Mouse (Mus musculus): Measurements from ENCODE around the gene Rinl. TPM values are rescaled to one million over a fixed set of nuclear protein-coding genes. Genes with fewer than 3 reads are reported as not detected.
A peak's percentile ranks its signal among the peaks of the same experiment; 100 is the strongest.

Gene Rinl
- polyA plus RNA-seq, 1 experiment = 7.1 TPM

- H3K27me3 ChIP-seq (ENCODE audit: control insufficient read depth, insufficient read depth, low read length) = peaks cover 6% of the 10 kb centered on the region
- H3K27ac ChIP-seq (ENCODE audit: insufficient read depth, low read depth, low read length) = no peak within 1 kb of the TSS
- peaks cover 30% of the 10 kb centered on the region for H3K36me3 ChIP-seq (ENCODE audit: control insufficient read depth, insufficient read depth, low read length)
- TF ChIP-seq POLR2A (IDR thresholded peaks at IDR 0.05; ENCODE audit: low read depth, low read length) (no peak), CTCF (IDR thresholded peaks at IDR 0.05; ENCODE audit: extremely low read depth, insufficient read length, insufficient replicate concordance, low read depth, low read length) (no peak)
- 1% methylated on average over 17 of the region's 17 CpGs for WGBS
- no peaks in the 10 kb centered on the region for H3K4me1 ChIP-seq (ENCODE audit: control insufficient read depth, insufficient read depth, insufficient read length, low read length)
- H3K4me3 ChIP-seq (ENCODE audit: low read depth, low read length) = no peak within 1 kb of the TSS
These were observed 32.7 kb upstream of the Rinl start, which contains the start of gene Ccer2 for GRCm38 (mm10) chr7:28756079-28756478. Gene Ccer2 (plus strand): TSS chr7:28756174.

DNA sequence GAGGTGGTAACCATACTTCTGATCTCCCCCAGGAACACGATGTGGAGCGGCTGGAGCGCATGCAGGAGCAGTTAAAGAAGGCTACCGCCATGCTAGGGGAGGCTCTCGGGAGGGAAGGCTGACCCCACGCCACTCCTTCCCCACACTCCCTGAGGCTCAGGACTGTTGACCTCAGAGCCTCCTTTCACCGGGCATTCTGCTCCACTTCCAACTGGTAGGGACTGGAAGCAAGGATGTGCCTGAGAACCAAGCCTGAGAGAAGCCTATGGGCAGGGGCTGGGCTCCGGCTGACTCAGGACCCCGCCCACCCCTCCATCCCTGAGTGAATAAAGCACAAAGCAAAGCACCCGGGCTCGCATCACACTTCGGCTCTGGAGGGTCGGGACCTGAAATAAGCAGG, 30.1 kb upstream of the Rinl start:
- 86% methylated on average over 13 of the region's 13 CpGs for WGBS

DNA sequence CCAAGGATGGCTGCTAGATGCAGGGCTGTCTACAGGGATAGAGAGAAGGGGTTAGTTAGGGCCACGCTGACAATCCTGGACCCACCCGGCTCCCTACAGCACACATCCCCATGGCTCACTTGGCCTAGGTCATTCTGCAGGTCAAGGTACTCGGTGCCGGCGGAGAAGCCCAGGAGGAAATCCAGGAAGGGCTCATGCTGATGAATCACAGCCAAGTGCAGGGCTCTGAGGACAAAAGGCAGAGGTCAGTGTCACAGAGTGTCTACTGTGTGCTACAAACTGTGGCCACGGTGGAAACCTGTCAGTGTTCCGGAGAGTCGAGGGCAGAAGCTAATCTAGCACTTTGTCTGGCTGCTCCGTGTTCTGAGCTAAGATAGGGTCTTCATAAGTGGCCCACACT, 26.9 kb upstream of the Rinl start:
- H3K36me3 ChIP-seq (ENCODE audit: control insufficient read depth, insufficient read depth, low read length) = peaks cover 43% of the 10 kb centered on the region
- 76% methylated on average over 9 of the region's 9 CpGs for WGBS
- no peak overlapping the region for H3K27ac ChIP-seq (ENCODE audit: insufficient read depth, low read depth, low read length)
- no peaks in the 10 kb centered on the region for H3K27me3 ChIP-seq (ENCODE audit: control insufficient read depth, insufficient read depth, low read length)
- no peak for TF ChIP-seq CTCF (IDR thresholded peaks at IDR 0.05; ENCODE audit: extremely low read depth, insufficient read length, insufficient replicate concordance, low read depth, low read length)
- TF ChIP-seq POLR2A (IDR thresholded peaks at IDR 0.05; ENCODE audit: low read depth, low read length) = no peak
- peaks cover 12% of the 10 kb centered on the region for H3K4me1 ChIP-seq (ENCODE audit: control insufficient read depth, insufficient read depth, insufficient read length, low read length)
- no peak overlapping the region for H3K4me3 ChIP-seq (ENCODE audit: low read depth, low read length)

More for the DNA sequence above, 30.1 kb upstream of the Rinl start:
- Histone ChIP-seq H3K36me3 (ENCODE audit: control insufficient read depth, insufficient read depth, low read length) (peaks cover 43% of the 10 kb centered on the region), H3K4me3 (ENCODE audit: low read depth, low read length) (no peak overlapping the region), H3K27me3 (ENCODE audit: control insufficient read depth, insufficient read depth, low read length) (peaks cover 6% of the 10 kb centered on the region), H3K27ac (ENCODE audit: insufficient read depth, low read depth, low read length) (no peak overlapping the region), H3K4me1 (ENCODE audit: control insufficient read depth, insufficient read depth, insufficient read length, low read length) (peaks cover 2% of the 10 kb centered on the region)
- TF ChIP-seq CTCF (IDR thresholded peaks at IDR 0.05; ENCODE audit: extremely low read depth, insufficient read length, insufficient replicate concordance, low read depth, low read length) = no peak
- no peak for TF ChIP-seq POLR2A (IDR thresholded peaks at IDR 0.05; ENCODE audit: low read depth, low read length)

GRCm38 (mm10) chr7:28765211-28765610, 23.6 kb upstream of the Rinl start:
- Histone ChIP-seq H3K27me3 (ENCODE audit: control insufficient read depth, insufficient read depth, low read length) (no peaks in the 10 kb centered on the region), H3K4me1 (ENCODE audit: control insufficient read depth, insufficient read depth, insufficient read length, low read length) (peaks cover 19% of the 10 kb centered on the region), H3K36me3 (ENCODE audit: control insufficient read depth, insufficient read depth, low read length) (peaks cover 24% of the 10 kb centered on the region), H3K27ac (ENCODE audit: insufficient read depth, low read depth, low read length) (no peak overlapping the region), H3K4me3 (ENCODE audit: low read depth, low read length) (peak overlapping the region; percentile 92; the same call in 1 of the 2 replicates)
- TF ChIP-seq CTCF (IDR thresholded peaks at IDR 0.05; ENCODE audit: extremely low read depth, insufficient read length, insufficient replicate concordance, low read depth, low read length) = no peak
- TF ChIP-seq POLR2A (IDR thresholded peaks at IDR 0.05; ENCODE audit: low read depth, low read length) = no peak
- WGBS = 62% methylated on average over 6 of the region's 6 CpGs

DNA sequence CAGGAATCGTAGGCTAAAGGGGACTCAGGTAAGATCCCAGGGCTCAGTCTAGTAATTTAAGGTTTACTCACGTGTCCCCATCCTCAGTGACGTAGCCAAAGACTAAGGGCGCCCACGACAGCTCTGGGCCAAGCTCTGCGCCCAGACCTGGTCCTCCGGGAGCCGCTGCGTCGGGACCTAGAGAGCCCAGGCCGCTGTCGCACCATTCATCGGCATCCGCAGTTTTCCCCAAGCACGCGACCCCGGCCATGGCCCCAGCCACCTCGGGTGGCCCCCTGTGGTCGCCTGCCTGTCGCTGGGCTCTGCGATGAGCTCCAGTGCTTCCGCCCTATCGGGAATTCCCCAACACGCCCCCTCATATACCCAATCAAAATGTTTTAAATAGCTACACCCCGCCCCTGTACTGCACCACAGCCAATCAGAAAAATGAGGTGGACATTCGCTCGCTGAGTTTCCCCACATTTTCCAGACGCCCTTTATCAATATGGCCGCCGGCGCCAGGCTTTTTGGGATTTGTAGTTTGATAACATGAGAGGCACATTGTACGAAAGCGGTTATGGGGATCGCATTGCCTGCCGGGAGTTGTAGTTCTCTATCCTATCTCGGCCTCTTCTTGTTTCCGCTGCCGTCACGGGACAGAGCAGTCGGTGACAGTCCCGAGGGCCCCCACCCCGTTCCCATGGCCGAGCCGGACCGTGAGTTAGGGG, 22.4 kb upstream of the Rinl start, which contains the start of gene Sirt2:
Gene Sirt2 (plus strand): TSS at position 563 of the 707 bp plus-strand sequence.
- TF ChIP-seq POLR2A (IDR thresholded peaks at IDR 0.05; ENCODE audit: low read depth, low read length) (peak; percentile 67), CTCF (IDR thresholded peaks at IDR 0.05; ENCODE audit: extremely low read depth, insufficient read length, insufficient replicate concordance, low read depth, low read length) (no peak)

DNA sequence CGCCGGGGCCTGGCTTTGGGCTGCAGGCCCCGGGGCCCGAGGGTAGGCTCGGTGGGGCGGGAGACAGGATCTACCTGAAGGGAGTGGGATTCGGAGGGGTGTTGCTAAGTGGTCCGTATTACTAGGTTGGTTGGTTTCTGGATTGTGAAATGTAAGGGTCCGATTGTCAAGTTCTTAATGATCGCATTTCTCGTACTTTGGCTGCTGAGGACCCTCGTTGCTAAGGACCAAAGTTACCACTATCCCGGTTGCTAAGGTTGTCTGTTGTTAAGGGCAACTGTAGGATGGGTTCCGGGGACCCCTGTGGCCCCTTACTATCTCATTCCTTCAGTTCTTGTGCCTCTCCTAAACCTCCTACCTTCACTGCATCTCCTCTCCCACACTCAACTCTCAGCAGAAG, 21.9 kb upstream of the Rinl start:
- H3K27ac ChIP-seq (ENCODE audit: insufficient read depth, low read depth, low read length) = no peak overlapping the region
- WGBS = 2% methylated on average over 14 of the region's 14 CpGs
- peaks cover 8% of the 10 kb centered on the region for H3K36me3 ChIP-seq (ENCODE audit: control insufficient read depth, insufficient read depth, low read length)
- TF ChIP-seq POLR2A (IDR thresholded peaks at IDR 0.05; ENCODE audit: low read depth, low read length) = no peak
- TF ChIP-seq CTCF (IDR thresholded peaks at IDR 0.05; ENCODE audit: extremely low read depth, insufficient read length, insufficient replicate concordance, low read depth, low read length) = no peak
- peaks cover 17% of the 10 kb centered on the region; the same call in 1 of the 2 replicates for H3K4me1 ChIP-seq (ENCODE audit: control insufficient read depth, insufficient read depth, insufficient read length, low read length)
- peak overlapping the region; percentile 65 for H3K4me3 ChIP-seq (ENCODE audit: low read depth, low read length)
- no peaks in the 10 kb centered on the region for H3K27me3 ChIP-seq (ENCODE audit: control insufficient read depth, insufficient read depth, low read length)

More for the DNA sequence above, 22.4 kb upstream of the Rinl start, which contains the start of gene Sirt2:
- WGBS = under 1% methylated on average over 45 of the region's 45 CpGs
- H3K4me3 ChIP-seq (ENCODE audit: low read depth, low read length) = peak within 1 kb of the TSS; percentile 92
- H3K27ac ChIP-seq (ENCODE audit: insufficient read depth, low read depth, low read length) = peak within 1 kb of the TSS; percentile 18; the same call in 1 of the 2 replicates
- H3K27me3 ChIP-seq (ENCODE audit: control insufficient read depth, insufficient read depth, low read length) = no peaks in the 10 kb centered on the region
- peaks cover 19% of the 10 kb centered on the region for H3K4me1 ChIP-seq (ENCODE audit: control insufficient read depth, insufficient read depth, insufficient read length, low read length)
- peaks cover 14% of the 10 kb centered on the region for H3K36me3 ChIP-seq (ENCODE audit: control insufficient read depth, insufficient read depth, low read length)

DNA sequence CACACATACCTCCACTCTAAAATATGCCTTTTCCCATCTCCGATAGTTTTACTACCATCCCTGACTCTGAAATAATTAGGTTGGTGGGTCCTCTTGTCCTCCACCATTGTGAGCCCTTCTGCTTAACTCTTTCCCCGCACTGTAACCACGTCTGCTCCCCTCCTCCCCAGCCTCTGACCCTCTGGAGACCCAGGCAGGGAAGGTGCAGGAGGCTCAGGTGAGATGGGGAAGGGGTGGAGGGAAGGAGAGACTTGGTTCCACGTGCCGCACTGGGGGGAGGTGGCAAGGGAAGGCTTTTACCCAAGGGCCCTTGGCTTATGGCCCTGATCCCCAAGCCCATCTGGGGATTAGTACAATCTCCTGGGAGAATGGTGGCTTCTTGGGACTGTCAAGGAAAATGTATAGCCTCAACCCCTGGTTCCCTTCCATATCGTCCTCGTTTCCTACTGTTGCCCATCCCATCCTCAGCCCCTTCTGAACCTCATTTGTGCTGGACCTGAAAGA, 21.3 kb upstream of the Rinl start, which contains the start of gene Nfkbib:
Gene Nfkbib (minus strand): TSS at position 51 of the 504 bp plus-strand sequence.
- H3K27me3 ChIP-seq (ENCODE audit: control insufficient read depth, insufficient read depth, low read length) = no peaks in the 10 kb centered on the region
- peaks cover 17% of the 10 kb centered on the region; the same call in 1 of the 2 replicates for H3K4me1 ChIP-seq (ENCODE audit: control insufficient read depth, insufficient read depth, insufficient read length, low read length)
- WGBS = 67% methylated on average over 7 of the region's 7 CpGs
- peaks cover 5% of the 10 kb centered on the region for H3K36me3 ChIP-seq (ENCODE audit: control insufficient read depth, insufficient read depth, low read length)
- TF ChIP-seq CTCF (IDR thresholded peaks at IDR 0.05; ENCODE audit: extremely low read depth, insufficient read length, insufficient replicate concordance, low read depth, low read length) (no peak), POLR2A (IDR thresholded peaks at IDR 0.05; ENCODE audit: low read depth, low read length) (no peak)
- peak within 1 kb of the TSS; percentile 92 for H3K4me3 ChIP-seq (ENCODE audit: low read depth, low read length)
- no peak within 1 kb of the TSS for H3K27ac ChIP-seq (ENCODE audit: insufficient read depth, low read depth, low read length)
